Mouse (Mus musculus) lung, adult 2 months (tissue): ENCODE data around the gene Galnt15.

Source experiments
- CTCF ChIP-seq: fragments of 200-500 bp; IDR thresholded peaks from 2 replicates; pipeline ENCODE4 v1.5.1; 2011; ENCODE audit warnings: mild to moderate bottlenecking, low read length, control low read depth; ENCODE audit not compliant: insufficient read depth
- POLR2A ChIP-seq: fragments of 200-500 bp; IDR thresholded peaks from 2 replicates; pipeline ENCODE4 v1.6.1; 2011; ENCODE audit warnings: low read depth, mild to moderate bottlenecking, control low read depth, low read length, borderline replicate concordance; ENCODE audit errors: extremely low read depth

DNA sequence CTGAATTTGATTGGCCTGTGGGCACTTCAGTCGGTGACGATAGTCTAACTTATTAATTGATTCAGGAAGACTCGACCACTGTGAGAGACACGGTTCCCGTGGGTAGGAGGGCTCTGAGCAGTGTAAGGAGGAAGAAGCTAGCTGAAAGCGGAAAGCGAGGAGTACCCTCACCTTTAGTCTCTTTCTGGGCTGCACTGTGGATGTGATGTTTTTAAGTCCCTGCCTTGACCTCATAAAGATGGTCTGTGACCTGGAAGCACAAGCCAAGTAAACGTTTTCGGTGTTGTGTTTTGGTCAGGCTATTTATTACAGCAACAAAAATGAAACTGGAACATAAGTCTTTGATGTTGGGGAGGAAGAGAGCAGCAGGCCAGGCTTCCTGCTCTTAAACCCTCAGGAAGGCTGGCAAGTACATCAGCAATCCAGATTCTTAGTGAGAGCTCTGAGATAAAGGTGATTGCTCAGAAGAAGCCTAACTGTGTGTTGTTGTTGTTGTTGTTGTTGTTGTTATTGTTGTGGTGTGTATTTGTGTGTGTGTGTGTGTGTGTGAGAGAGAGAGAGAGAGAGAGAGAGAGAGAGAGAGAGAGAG is 23.0 kb upstream of the Galnt15 start:
- TF ChIP-seq CTCF (no peak), POLR2A (no peak)
